Mouse (Mus musculus): ENCODE data around the gene Gfra4. TPM values are rescaled to one million over a fixed set of nuclear protein-coding genes. Genes with fewer than 3 reads are reported as not detected.
"Not testable (repeated sequence)": the region's sequence is repeated elsewhere in the genome, so short reads cannot be mapped to it uniquely, and the experiment has no call there.

The Gfra4 gene
- total RNA-seq, 2 experiments from 2014 or later = 53.5 to 65.7 TPM

DNA sequence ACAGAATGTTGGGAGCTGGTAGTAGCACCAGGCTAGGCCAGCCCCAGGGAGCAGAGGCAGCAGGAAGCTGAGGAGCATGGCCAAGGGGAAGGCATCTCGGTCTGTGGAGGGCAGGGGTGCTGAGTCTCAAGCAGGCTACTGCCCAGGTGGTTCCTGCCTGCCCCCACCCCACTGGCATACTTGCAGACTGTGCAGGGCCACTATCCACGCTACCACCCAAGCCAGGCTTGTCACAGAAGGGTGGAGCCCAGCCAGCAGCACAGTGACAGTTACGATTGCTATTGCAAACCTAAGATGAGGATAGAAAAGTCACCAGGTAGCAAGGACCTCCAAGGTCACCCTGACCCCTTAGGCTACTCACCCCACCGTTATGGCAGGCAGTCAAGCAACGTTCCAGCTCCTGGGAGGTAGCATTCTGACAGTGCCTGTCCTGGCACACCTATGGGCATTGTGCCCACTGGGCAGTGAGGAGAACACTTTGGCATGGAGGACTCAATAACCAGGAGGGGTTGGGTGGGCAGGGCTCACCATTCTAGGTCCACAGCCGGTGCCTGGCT, 10.1 kb upstream of the Gfra4 start:
- intact Hi-C loops (cut with DNase I) = no loop called here
- DNase-seq (ENCODE audit: low spot score in 2 of 2) = no peak

DNA sequence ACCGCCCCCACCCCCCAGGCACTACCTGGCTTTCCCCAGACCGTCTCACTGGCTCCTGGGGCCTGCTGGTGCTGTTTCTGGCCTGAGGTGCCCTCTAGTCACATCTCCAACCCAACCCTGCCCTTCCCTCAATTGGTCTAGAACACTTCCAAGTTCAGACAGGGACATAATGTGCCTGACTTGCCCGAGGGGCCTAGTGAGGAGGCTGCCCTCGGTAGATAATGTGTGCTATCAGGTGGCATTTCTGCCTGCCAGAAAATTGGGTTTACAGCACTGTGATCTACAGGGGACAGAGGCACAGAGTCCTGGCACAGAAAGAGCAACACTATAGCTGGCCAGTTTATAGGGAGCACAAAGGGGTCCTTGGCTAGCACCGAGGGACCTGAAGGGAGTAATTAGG, 9.2 kb upstream of the Gfra4 start:
- intact Hi-C loops (cut with DNase I) = no loop called here
- no peak for DNase-seq (ENCODE audit: low spot score in 2 of 2)

DNA sequence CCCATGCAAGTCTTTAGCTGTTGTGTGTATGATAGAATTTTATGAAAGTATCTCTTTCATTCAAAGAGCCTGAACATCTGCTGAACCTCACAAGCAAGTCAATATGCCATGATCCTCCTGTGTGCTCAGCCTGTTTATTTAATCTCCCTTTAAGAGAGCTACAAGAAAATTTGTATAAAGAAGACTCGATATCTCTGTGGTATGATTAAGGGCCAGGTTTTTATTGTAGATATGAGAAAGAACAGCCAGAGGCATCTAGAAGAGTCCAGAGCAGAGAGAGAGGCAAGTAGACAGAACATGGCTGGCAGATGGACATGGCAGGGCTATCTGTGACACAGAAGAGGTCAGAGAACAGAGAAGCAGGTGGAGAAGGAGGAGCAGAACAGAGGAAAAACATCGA, 3.1 kb upstream of the Gfra4 start:
- no peak for DNase-seq (ENCODE audit: low spot score in 2 of 2)
- intact Hi-C loops (cut with DNase I) = no loop called here

DNA sequence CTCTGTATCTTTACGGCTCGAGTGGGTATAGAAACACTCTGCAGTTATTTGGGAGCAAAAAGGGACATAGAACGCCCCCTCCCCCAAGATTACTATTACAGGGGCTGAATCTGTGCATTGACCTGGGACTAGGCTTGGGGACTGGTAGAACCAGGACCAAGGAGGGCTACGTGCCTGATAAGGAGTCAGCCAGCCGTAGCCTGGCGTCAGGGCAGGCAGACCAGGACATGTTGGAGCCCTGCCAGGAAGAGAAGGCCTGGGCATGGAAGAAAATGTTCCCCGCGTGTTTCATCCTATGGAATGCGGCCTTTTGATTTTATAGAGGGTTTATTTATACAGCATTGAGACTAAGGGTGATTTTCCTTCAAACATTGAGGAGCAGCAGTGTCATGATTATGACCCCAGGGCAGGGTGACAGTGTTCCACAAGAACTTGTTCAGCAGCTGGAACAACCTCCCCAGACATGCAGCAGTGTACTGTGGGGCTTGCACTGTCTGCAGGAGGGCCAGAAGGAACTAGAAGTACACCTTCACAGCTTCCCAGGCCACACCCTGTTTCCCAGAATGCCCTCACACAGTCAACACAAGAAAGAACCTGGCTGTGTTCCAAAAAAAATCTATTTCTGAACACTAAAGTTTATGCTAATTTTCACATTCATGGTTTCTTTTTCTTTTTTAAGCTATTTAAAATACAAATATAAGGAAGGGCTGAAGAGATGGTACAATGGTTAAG, 2.3 kb upstream of the Gfra4 start:
- intact Hi-C loops (cut with DNase I) = no loop called here
- DNase-seq (ENCODE audit: low spot score in 2 of 2) = no peak

DNA sequence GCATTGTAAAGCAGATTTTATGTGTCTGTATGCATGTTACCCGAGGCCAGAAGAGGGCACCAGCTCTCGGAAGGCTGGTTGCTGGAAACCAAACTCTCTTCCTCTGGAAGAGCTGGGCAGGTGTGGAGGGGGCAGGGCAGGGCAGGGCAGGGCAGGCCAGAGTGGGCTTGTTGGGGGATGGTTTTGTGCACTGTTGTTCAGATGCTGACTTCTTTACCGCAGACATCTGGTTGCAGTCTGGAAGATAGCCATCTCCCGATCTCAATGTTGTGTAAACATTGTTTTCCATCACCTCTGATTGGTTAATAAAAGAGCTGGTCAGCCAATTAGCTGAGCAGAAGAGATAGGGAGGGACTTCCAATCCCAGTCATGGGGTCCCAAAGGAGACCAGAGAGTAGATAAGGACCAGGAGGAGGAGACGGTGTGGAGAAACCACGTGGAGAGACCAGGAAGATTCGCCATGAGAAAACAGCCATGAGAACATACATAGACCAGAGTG, 1.5 kb upstream of the Gfra4 start:
- intact Hi-C loops (cut with DNase I) = no loop called here
- DNase-seq (ENCODE audit: low spot score in 2 of 2) = no peak

DNA sequence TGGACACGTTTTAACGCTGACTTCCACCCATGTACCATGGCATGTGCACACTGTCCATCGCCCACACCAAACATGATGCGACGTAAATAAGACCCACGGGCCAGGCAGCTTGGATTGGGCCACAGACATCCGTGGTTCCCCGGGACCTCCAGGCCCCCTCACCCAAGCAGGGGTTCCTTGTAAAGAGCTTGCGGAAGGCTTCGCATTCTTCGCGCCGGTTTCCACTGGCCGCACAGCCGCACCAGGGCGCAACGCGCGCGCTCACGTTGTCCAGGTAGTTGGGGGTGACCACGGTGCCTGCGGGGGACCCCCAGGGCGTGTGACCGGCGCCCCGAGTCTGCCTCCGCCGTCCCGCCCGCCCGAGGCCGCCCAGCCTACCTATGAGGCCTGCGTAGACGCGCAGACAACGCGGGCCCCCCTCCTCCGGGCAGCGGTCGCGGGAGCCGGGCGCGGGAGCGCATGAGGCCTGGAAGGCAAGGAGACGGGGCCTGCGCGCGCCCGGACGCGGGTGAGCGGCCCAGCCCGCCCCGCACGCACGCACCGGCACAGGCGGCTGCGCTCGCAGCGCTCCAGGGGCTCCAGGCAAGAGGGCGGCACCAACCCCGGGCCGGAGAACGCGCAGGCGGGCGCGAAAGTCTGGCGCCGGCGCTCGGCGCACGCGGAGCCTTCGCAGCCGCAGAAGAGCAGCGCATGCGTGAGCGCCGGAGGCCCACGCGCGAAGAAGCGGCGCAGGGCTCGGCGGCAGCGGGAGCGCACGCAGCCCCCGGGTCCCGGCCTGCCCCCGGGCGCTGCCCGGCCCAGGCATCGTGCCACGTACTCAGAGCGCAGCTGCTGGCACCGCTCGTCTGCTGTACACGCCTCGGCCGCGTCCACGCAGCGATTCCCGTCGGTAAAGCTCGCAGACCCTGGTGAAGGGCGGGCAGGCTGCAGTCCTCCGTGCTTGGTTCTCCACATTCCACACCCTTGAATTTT, 1.7 kb downstream of the Gfra4 start:
- peak; percentile 83 to 93 for DNase-seq (ENCODE audit: low spot score in 2 of 2)
- intact Hi-C loops (cut with DNase I) = no loop called here

DNA sequence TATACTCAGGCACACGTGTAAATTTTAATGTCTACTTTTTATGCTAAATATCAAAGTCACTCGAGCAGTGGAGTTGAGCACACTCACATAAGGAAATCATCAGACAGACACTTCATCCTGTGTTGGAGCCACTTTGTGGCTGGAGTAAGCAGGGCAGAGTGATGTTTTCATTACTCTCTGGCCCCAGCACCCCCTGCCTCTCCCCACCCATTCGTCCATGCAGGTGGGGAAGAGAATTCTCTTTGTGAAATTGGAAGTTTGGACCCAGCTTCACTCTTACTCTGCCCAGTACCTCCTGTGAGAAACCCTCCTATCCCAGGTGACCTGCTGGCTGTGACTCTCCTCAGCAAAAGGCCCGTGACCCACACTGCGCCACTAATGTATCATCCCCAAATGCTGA, 4.2 kb downstream of the Gfra4 start:
- intact Hi-C loops (cut with DNase I) = no loop called here
- DNase-seq (ENCODE audit: low spot score in 2 of 2) = no peak

DNA sequence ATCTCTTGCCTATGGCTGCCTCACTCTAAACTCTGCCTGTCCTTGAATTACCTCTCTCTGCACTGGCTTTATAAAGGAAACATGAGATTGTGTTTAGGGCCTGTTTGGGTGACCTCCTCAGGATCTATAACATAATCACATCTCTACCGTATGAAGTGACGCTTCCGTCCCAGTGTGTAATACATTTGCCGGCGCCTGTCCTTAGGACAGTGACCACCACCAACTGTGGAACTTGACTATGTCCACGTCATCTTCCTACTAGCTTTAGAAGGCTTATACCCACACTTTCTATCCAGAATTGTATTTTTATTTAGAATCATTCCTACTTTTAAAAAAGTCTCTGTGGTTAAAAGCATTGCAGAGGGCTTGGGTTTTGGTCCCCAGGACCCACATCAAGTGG, 4.7 kb downstream of the Gfra4 start:
- DNase-seq (ENCODE audit: low spot score in 2 of 2) = no peak
- intact Hi-C loops (cut with DNase I) = no loop called here

DNA sequence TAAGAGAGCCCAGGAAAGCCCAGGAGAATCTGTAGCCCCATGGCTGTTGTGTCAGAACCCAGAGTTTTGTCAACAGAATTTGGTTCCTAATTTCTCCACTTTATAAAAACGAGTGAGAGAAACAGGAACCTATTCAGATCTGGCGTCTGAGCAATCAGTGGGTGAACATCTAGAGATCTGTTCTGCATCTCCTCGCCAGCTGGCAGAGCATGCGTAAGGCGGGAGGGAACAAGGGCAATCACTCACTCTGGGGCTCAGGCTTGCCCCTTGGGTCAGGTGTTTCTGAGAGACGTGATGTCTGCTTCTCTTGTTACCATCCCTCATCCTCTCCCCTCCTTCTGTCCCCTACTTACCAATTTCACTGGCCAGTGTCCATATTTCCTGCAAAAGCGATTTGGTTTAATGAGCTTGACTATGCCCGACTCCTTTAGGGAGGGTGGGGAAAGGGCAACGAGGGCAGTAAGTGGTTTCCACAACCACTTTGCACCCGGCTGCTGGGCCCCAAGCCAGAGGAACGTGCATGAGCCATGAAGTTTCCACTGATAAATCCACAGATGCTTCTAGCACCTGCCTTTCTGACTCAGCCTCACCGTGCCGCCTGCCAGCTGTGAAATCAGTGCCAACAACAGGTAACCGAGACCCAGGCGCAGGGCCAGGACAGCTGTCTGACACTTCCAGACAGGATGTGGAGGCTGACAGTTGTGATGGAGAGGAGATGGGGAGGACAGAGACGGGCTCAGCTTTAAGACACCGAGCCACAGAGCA, 5.5 kb downstream of the Gfra4 start:
- intact Hi-C loops (cut with DNase I) = no loop called here
- DNase-seq (ENCODE audit: low spot score in 2 of 2) = peak in 1 of 2 experiments; percentile 48

DNA sequence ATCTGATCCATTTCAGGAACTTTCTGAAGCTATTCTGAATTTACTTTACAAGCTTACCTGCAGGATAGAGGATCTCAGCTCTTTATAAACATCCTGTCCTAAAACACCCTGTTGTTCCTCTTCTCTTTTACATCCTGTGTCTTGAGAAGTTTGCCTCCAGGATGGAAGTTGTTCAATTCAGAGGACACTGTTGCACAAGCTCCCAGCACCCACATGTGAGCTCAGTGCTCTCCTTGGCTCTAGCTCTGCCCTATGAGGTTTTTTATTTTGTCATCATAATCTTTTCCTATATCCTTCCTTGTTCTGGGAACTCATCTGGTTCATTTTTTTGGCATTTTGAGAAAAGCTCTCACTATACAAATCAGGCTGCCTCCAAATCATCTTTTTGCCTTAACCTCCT, 6.1 kb downstream of the Gfra4 start:
- intact Hi-C loops (cut with DNase I) = no loop called here
- DNase-seq (ENCODE audit: low spot score in 2 of 2) = no peak

DNA sequence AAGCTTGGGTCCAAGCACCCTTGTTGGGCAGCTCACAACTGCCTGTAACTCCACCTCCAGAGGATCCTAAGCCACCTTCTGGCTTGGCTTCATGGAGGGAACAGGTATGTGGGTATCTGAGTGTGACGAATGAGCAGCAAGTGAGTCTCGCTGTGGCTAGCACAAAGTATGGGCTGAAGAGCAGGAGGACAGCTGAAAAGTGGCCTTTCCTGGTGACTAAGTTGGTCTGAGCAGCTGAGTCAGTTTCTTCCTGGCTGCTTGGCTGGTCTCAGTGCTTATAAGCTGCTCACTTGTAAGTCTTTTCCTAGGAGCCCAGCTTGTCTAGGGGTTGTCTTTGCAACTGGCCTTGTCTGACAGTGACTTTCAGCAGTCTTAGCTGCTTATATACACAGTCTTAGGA, 6.5 kb downstream of the Gfra4 start:
- DNase-seq (ENCODE audit: low spot score in 2 of 2) = no peak
- intact Hi-C loops (cut with DNase I) = no loop called here

DNA sequence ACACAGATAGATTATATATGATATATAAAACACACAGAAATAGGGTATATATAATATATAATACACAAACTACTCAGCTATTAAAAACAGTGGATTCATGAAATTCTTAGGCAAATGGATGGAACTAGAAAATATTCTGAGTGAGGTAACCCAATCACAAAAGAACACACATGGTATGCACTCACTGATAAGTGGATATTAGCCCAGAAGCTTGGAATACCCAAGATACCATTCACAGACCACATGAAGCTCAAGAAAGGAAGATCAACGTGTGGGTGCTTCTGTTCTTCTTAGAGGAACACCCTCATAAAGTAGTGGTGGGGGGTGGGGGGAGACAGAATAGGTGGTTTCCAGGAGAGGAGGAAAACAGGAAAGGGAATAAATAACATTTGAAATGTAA, 11.5 kb downstream of the Gfra4 start:
- intact Hi-C loops (cut with DNase I); DNase-seq (ENCODE audit: low spot score in 2 of 2): not testable (repeated sequence)

DNA sequence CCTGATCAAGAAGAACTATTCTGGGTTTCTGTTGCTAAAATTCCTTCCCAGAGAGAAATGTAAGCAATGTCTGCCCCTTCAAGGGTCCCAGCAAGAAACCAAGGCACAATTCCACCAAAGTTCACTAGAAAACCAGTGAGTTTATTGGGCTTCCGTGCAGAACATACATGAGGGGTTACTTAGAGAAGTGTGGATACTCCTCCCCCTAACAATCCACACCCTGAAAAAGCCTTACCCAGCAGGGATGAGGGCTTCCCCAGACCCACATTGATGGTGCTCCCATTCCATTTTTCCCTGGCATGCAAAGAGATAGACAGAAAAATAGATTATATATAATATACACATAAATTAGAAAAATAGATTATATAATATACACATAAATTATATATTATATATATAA, 11.9 kb downstream of the Gfra4 start:
- intact Hi-C loops (cut with DNase I) = no loop called here
- DNase-seq (ENCODE audit: low spot score in 2 of 2) = no peak

DNA sequence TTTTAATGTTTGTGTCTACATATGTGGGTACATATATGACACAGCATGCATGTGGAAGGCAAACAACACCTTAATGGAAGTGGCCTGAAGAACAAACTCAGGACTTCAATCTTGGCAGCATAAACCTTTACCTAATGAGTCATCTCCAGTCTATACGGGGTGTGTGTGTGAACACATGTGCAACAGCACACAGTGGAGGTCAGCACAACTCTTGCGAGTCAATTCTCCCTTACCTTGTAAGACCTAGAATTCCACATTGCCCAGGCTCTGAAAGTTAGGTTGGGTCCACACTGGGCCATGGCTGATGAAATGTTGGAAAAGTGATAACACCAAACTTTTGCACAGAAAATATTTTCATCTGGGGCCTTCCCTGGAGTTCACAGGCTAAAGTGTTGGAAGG, 12.3 kb downstream of the Gfra4 start:
- intact Hi-C loops (cut with DNase I) = no loop called here
- DNase-seq (ENCODE audit: low spot score in 2 of 2) = no peak

DNA sequence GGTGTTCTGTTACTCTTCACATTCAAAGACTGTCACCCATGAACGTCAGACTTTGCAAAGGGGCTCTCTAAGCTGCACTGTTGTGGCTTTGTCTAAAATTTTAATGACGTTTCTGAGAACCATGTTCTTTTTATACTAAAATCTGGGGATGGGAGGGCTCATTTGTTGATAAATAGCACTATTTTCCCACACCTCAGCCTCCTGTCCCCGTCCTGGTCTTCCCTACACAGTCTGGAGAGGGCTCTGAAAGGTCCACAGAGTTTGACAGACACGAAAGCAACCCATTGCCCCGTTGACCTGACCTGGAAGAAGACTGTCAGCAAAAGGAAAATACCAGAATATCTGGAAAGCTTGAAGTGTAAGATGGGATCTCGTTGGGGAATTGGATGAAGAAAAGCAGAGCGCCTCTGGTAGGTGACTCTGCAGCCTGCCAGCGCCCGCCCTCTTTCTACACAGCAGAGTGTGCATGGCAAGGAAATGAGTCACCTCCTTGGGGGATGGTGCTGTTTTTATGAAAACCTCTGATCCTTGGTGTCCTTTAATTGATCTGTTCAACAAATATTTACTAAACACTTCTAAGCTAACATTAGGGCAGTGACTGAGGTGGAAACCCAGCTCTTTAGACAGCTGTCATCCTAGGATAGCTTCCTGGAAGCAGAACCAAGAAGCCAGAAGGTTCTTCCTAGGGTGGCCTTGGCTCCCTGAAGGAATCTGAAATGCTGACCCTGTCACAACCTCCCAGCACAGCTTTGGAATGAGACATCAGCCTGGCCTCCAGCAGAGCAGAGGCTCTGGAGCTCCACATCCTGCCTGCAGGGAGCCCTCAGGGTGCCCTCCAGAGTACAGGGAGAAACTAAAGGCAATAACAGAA, 13.6 kb downstream of the Gfra4 start:
- DNase-seq (ENCODE audit: low spot score in 2 of 2) = no peak
- intact Hi-C loops (cut with DNase I) = no loop called here

DNA sequence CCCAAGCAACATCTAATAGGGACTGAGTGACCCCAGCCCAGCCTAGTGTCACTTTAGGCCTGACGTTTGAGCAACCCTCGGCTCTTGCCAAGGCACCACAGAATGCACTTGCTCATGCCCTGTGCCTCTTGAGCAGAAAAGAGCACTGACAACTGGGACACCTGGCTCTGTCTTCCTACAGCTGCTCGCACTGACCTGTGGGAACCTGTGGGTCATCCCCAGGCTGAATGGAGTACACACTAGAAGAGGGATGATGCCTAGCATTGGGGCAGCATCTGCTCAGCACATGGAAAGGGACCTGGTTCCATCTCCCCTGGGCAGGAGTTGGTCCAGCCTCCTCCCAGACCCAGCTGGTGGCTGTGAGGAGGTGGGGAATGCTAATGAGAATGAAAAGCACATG, 15.9 kb downstream of the Gfra4 start:
- DNase-seq (ENCODE audit: low spot score in 2 of 2) = no peak
- intact Hi-C loops (cut with DNase I) = no loop called here

DNA sequence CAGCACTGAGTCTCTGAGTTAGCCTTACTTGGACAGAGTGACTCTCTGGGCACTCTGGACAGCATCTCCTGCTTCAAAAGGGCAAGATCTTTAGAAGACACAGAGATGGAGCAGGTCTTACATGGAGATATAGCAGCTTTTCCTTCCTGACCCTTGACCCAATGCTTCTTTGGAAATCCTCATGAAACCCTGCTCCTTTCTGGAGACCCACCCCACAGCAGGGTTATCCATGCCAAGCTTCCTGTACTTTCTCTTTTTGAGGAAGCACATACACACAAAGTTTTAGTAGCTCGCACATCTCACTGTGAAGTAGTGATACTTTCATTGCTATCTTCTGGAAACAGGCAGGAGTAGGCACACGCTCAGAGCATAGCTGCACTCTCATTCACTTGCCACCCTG, 17.7 kb downstream of the Gfra4 start:
- intact Hi-C loops (cut with DNase I) = no loop called here
- no peak for DNase-seq (ENCODE audit: low spot score in 2 of 2)

DNA sequence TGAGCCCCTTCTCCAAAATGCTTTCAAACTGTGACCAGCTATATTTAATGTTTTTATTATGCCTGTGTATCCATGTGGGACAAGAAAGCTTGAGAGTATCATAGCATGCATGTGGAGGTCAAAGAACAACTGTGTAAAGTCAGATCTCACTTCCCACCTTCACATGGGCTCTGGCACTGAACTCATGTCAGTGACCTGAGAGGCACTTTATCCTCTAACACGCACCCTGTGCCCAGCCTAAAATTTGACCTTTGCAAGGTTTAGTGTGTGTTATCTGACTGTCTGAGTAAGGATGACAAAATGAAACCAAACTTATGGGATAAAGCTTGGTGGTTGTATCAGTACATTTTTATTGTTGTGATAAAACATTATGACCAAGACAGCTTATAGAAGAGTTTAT, 32.3 kb downstream of the Gfra4 start:
- no peak for DNase-seq (ENCODE audit: low spot score in 2 of 2)
- intact Hi-C loops (cut with DNase I) = no loop called here

DNA sequence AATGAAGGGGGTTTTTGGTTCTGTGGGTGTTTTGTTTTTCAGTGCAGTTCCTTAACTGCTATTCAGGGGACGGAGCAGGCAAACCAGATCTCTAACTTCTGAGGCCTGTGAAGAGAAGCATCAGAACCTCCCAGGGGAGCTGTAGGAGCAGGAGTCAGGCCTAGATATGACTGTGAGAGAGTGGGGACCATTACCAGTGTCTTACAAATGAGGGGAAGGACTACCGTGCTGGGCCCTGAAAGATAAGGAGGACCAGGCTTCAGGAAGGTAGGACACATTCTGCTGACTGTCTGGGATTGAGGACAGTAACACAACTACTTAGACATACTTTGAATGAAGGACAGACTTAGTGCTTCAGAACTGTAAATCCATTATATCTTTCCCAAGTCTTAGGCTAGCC, 33.8 kb downstream of the Gfra4 start:
- DNase-seq (ENCODE audit: low spot score in 2 of 2) = no peak
- intact Hi-C loops (cut with DNase I) = no loop called here

Data from left cerebral cortex, postnatal 36 days (tissue).